Mouse (Mus musculus) megakaryocyte, embryonic 14.5 days (primary cell): Measurements from ENCODE around the gene Ccpg1.

Source experiments
- FLI1 ChIP-seq: IDR thresholded peaks from 2 replicates; pipeline ENCODE4 v1.6.1; 2012; ENCODE audit warnings: low read length, inconsistent platforms, mixed read lengths
- GATA1 ChIP-seq: IDR thresholded peaks from 3 replicates; pipeline ENCODE4 v1.6.1; 2012; ENCODE audit warnings: mixed read lengths, low read length, inconsistent platforms, borderline replicate concordance

GRCm38 (mm10) chr9:72974734-72975133 lies 10.5 kb upstream of the Ccpg1 start:
- no peak for TF ChIP-seq GATA1
- no peak for TF ChIP-seq FLI1
